Mouse (Mus musculus) cerebellum, adult 2 months (tissue): Measurements from ENCODE around the gene Gpr155. TPM values are rescaled to one million over a fixed set of nuclear protein-coding genes. Genes with fewer than 3 reads are reported as not detected.

ENCODE experiments used
- DNase-seq, 2 experiments: peaks; one replicate each; pipeline ENCODE4 v3.0.0; 2021
- H3K27ac ChIP-seq: fragments of 200-500 bp; 2 replicates; pipeline ENCODE4 v1.5.1; 2012; ENCODE audit warnings: low read length, control low read depth, inconsistent platforms; ENCODE audit not compliant: insufficient read depth
- H3K27me3 ChIP-seq: fragments of 200-500 bp; 2 replicates; pipeline ENCODE4 v1.6.1; 2012; ENCODE audit warnings: inconsistent platforms, mild to moderate bottlenecking, low read length, moderate library complexity; ENCODE audit not compliant: control insufficient read depth, insufficient read depth
- H3K4me1 ChIP-seq: fragments of 200-500 bp; 2 replicates; pipeline ENCODE4 v1.6.1; 2011; ENCODE audit warnings: low read length; ENCODE audit not compliant: control insufficient read depth, insufficient read depth
- H3K4me3 ChIP-seq: fragments of 200-500 bp; replicated peaks from 2 replicates; pipeline ENCODE3; 2011; ENCODE audit warnings: mild to moderate bottlenecking, low read depth, low read length, control low read depth; ENCODE audit not compliant: insufficient read depth
- CTCF ChIP-seq: fragments of 200-500 bp; IDR thresholded peaks from 2 replicates; pipeline ENCODE4 v1.5.1; 2011; ENCODE audit warnings: low read depth, mild to moderate bottlenecking, control low read depth, low read length, moderate library complexity, borderline replicate concordance; ENCODE audit not compliant: insufficient read depth
- POLR2A ChIP-seq: fragments of 200-500 bp; IDR thresholded peaks from 2 replicates; pipeline ENCODE4 v1.6.1; 2011; ENCODE audit warnings: low read length, control low read depth, borderline replicate concordance; ENCODE audit not compliant: insufficient read depth
- WGBS: fragments of 180-500 bp; shearing (Covaris S2); methylation state at CpG from one replicate; pipeline ENCODE4 v1.1.7; 2018; 5-methylcytosine and 5-hydroxymethylcytosine counted together
- polyA plus RNA-seq: library from polyadenylated mRNA; depleted of rRNA; stranded (reverse); fragments of >200 nt; gene quantifications from 2 replicates; pipeline ENCODE4 v1.2.3, GENCODE M21; 2012

Gene Gpr155
- polyA plus RNA-seq, 1 experiment: 19.4 TPM

DNA sequence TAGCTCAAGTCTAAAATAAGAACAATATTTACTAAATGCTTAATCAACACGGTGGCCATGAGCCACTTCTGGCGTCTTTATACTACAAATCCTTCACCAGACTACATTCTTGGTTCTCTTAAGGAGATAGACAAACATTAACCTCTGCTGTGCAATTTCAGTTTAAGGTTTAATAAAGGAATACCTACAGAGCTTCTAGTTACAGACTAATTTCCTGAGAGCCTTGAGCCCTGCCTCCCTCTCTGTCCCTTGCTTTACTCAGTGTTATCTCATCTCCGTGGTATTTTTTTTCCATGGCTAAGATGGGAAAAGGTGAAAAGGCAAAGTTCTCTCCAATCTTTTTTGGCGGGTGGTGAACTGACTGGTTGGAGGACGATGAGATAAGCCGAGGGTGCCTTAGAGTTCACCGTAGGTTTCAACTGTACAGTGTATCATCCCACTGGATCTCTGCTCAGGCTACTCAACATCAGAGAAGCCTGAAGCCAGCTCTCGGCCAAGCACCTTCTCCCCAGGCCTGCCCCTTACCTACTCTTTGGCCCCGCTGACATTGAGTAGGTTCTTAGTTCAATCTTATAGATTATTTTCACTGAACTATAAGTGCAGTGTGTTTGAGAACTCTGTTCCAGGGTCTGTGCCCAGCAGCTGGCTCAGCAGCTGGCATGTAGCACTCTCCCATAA is 5.9 kb downstream of the Gpr155 start:
- Histone ChIP-seq H3K4me1 (no peaks in the 10 kb centered on the region), H3K4me3 (no peak overlapping the region), H3K27me3 (no peaks in the 10 kb centered on the region), H3K27ac (no peak overlapping the region)
- DNase-seq: no peak
- 92% methylated on average over 9 of the region's 9 CpGs for WGBS
- TF ChIP-seq POLR2A: no peak
- TF ChIP-seq CTCF: no peak

DNA sequence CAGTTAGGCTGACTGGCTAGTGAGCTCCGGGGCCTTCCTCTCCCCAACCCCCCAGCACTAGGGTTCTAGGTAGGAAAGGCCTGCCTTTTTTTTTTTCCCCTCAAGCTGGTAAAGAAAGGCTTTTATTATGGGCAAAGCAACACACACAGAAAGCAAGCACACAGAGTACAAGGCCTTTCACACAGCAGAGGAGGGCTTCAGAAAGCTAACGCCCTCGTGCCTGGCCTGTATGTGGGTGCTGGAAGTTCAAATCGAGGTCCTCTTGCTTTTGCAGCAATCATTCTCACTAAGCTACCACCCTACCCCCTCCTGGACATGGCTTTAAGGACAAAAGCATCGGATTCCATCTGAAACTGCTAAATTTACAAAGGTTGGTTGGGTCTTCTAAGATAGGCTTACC is 6.7 kb downstream of the Gpr155 start:
- Histone ChIP-seq H3K4me1 (no peaks in the 10 kb centered on the region), H3K4me3 (no peak overlapping the region), H3K27ac (no peak overlapping the region), H3K27me3 (no peaks in the 10 kb centered on the region)
- TF ChIP-seq CTCF: no peak
- no peak for TF ChIP-seq POLR2A
- no peak for DNase-seq
- WGBS: 80% methylated on average over 5 of the region's 5 CpGs

DNA sequence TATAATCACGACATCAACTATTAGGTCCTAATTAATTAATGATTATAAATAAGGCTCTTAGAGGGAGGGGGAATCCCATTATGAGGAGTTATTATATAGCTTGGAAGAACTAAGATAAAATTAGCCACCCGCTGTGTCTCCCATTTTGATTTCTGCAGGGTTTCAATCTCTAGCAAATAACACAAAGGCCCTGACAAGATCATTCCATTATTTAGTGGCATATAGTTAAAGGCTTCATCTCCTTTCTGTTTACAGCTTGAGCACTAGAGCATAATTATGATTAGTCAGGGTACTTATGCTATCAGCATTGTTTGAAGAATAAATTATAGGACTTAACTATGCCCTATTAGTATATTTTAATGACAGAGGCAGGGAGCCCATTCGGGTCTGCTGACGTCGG is 8.0 kb downstream of the Gpr155 start:
- Histone ChIP-seq H3K27ac (no peak overlapping the region), H3K4me1 (no peaks in the 10 kb centered on the region), H3K4me3 (no peak overlapping the region), H3K27me3 (no peaks in the 10 kb centered on the region)
- TF ChIP-seq POLR2A (no peak), CTCF (no peak)
- DNase-seq: no peak
- 78% methylated on average over 5 of the region's 5 CpGs for WGBS

DNA sequence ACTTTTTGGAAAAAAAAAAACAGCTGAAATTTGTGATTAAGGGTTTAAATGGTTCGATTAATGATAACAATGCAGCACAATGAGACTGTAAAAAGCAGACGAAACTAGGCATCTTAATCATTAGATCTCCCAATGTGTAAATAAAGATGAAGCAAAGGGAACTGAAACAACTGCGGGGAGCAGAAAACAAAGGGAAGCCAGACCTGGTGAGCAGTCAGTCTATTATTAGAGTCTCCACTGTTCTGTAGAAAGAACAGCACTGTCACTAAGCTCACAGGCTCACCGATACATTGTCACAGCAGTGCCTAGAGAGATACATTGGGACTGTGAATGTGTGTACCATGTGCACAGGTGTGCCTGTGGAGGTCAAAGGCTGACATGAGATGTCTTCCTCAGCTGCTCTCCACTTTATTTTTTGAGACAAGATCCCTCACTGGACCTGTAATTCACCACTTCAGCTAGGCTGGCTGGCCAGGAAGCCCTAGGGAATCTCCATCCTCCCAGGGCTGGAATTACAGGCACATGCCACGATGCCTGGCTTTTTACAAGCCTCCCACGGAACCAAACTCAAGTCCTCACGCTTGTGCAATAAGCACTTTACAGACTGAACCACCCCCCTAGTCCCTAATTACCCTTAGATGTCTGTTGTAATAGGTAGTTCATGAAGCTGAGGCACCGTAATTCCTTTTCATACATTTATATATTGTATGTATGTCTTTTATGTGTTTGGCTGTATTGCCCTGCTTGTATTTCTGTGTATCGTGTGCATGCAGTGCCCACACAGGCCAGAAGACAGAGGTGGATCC is 14.6 kb downstream of the Gpr155 start:
- Histone ChIP-seq H3K27me3 (no peaks in the 10 kb centered on the region), H3K4me3 (no peak overlapping the region), H3K4me1 (no peaks in the 10 kb centered on the region), H3K27ac (no peak overlapping the region)
- TF ChIP-seq CTCF (no peak), POLR2A (no peak)
- DNase-seq: no peak
- WGBS: 71% methylated on average over 9 of the region's 9 CpGs

DNA sequence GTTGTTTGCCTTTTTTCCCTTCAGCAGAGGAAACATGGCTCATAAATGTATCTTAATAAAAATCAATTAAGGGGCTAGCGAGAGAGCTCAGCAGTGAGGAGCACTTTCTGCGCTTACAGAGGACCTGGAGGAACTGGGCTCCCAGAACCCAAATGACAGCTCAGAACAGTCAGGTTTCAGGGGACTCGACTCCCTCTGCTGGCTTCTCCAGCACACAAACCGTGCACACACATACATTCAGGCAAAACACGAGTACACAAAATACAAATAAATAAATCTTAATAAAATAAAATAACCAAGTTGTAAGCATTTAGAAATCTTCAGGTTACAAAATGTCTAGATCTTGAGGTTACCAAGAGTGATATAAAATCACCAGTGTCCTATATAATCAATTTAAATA is 22.9 kb downstream of the Gpr155 start:
- H3K4me1 ChIP-seq: no peaks in the 10 kb centered on the region
- no peak overlapping the region for H3K27ac ChIP-seq
- WGBS: 83% methylated on average over 5 of the region's 5 CpGs
- no peak overlapping the region for H3K4me3 ChIP-seq
- TF ChIP-seq POLR2A (no peak), CTCF (no peak)
- no peak for DNase-seq
- H3K27me3 ChIP-seq: no peaks in the 10 kb centered on the region

DNA sequence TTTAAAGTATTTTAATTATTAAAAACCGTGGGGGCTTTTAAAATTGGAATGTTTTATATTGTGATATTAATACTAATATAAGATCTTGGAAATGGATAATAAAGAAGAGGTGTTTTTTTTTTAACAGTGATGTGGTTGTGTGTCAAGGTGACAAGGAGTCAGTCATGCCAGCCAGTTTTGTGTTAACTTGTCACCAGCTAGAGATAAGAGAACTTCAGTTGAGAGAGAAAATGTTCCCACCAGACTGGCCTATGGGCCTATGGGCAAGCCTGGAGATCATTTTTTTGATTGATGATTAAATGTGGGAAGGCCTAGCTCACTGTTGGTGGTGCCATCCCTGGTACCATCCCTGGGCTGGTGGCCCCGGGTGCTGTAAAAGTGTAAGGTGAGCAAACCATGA is 25.8 kb downstream of the Gpr155 start:
- H3K4me3 ChIP-seq: no peak overlapping the region
- no peaks in the 10 kb centered on the region for H3K27me3 ChIP-seq
- no peak for TF ChIP-seq CTCF
- TF ChIP-seq POLR2A: no peak
- no peaks in the 10 kb centered on the region for H3K4me1 ChIP-seq
- H3K27ac ChIP-seq: no peak overlapping the region
- DNase-seq: no peak
- 78% methylated on average over 2 of the region's 2 CpGs for WGBS

DNA sequence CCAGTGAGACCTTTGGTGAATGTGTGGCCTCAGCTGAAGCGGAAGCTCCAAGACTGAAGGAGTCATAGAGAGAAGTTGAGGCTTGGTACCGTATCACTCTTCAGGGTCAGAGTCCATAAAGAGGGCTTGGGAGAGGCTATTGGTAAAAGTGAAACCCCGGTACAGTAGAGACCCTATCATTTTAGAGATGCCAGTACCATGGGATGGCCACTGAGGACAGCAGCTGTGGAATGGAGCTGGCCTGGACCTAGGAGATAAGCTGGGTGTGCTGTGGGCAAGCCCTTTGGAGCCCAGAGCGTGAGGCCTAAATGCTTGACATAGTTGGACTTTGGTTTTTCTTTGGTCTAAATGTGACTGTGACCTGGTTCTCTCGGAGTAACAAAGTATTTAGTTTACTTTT is 26.4 kb downstream of the Gpr155 start:
- H3K4me3 ChIP-seq: no peak overlapping the region
- no peaks in the 10 kb centered on the region for H3K4me1 ChIP-seq
- TF ChIP-seq CTCF (no peak), POLR2A (no peak)
- no peak overlapping the region for H3K27ac ChIP-seq
- 94% methylated on average over 5 of the region's 5 CpGs for WGBS
- no peak for DNase-seq
- no peaks in the 10 kb centered on the region for H3K27me3 ChIP-seq

DNA sequence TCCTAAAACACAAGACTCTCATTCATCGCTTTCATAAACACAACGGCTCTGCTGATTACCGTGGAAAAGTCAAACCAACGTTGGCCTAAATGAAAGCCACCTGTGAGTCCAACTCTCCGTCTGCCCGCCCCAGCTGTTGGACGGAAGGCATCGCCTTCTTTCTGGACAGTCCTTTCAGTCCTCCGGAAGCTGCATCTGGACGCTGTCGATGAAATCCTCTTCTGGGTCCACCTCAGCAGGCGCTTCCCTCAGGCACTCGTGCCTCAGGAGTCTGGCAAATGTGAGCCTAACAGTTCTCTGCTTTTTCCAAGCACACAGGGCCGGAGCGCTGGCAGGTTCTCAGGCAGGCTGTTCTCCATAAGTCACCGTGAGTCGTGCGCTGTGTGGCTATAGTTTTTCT is 29.4 kb downstream of the Gpr155 start:
- WGBS: 70% methylated on average over 18 of the region's 18 CpGs
- TF ChIP-seq CTCF: no peak
- TF ChIP-seq POLR2A: no peak
- Histone ChIP-seq H3K27me3 (no peaks in the 10 kb centered on the region), H3K4me1 (peaks cover 4% of the 10 kb centered on the region; the same call in 1 of the 2 replicates), H3K27ac (no peak overlapping the region), H3K4me3 (no peak overlapping the region)
- DNase-seq: no peak
